Mouse (Mus musculus) thymus, adult 2 months (tissue): Measurements from ENCODE around the gene Tctex1d2. TPM values are rescaled to one million over a fixed set of nuclear protein-coding genes. Genes with fewer than 3 reads are reported as not detected.

ENCODE experiments used
- DNase-seq: peaks from one replicate; pipeline ENCODE4 v3.0.0; 2021
- H3K27ac ChIP-seq: fragments of 200-500 bp; 2 replicates; pipeline ENCODE4 v1.5.1; 2012; ENCODE audit warnings: low read length, control low read depth; ENCODE audit not compliant: control insufficient read depth, insufficient read depth
- H3K27me3 ChIP-seq: fragments of 200-500 bp; 2 replicates; pipeline ENCODE4 v1.6.1; 2012; ENCODE audit warnings: mild to moderate bottlenecking, low read length, moderate library complexity, mixed read lengths; ENCODE audit not compliant: control insufficient read depth, insufficient read depth
- H3K36me3 ChIP-seq: fragments of 200-500 bp; 2 replicates; pipeline ENCODE4 v1.6.1; 2012; ENCODE audit warnings: mild to moderate bottlenecking, low read length, moderate library complexity; ENCODE audit not compliant: control insufficient read depth, insufficient read depth
- H3K4me1 ChIP-seq: fragments of 200-500 bp; replicated peaks from 2 replicates; pipeline ENCODE4 v1.6.1; 2012; ENCODE audit warnings: low read length; ENCODE audit not compliant: control insufficient read depth, insufficient read depth
- H3K4me3 ChIP-seq: fragments of 200-500 bp; 2 replicates; pipeline ENCODE4 v1.5.1; 2012; ENCODE audit warnings: mild to moderate bottlenecking, low read length, control low read depth, moderate library complexity; ENCODE audit not compliant: control insufficient read depth, insufficient read depth
- CTCF ChIP-seq: fragments of 200-500 bp; IDR thresholded peaks from 2 replicates; pipeline ENCODE4 v1.5.1; 2012; ENCODE audit warnings: mild to moderate bottlenecking, control low read depth, low read length, moderate library complexity, borderline replicate concordance; ENCODE audit not compliant: control insufficient read depth, poor library complexity, insufficient read depth; ENCODE audit errors: extremely low read depth
- POLR2A ChIP-seq: fragments of 200-500 bp; IDR thresholded peaks from 2 replicates; pipeline ENCODE4 v1.6.1; 2012; ENCODE audit warnings: mild to moderate bottlenecking, low read length, control low read depth, moderate library complexity; ENCODE audit not compliant: control insufficient read depth, poor library complexity, insufficient read depth; ENCODE audit errors: extremely low read depth
- WGBS: fragments of 180-500 bp; shearing (Covaris S2); methylation state at CpG from one replicate; pipeline ENCODE4 v1.1.7; 2018; 5-methylcytosine and 5-hydroxymethylcytosine counted together
- polyA plus RNA-seq: library from polyadenylated mRNA; depleted of rRNA; stranded (reverse); fragments of >200 nt; gene quantifications from 2 replicates; pipeline ENCODE4 v1.2.3, GENCODE M21; 2012

Tctex1d2 gene
- polyA plus RNA-seq, 1 experiment: 3.8 TPM

- H3K4me1 ChIP-seq: no peaks in the 10 kb centered on the region
- TF ChIP-seq POLR2A (no peak), CTCF (no peak)
- no peaks in the 10 kb centered on the region for H3K27me3 ChIP-seq
- peaks cover 26% of the 10 kb centered on the region for H3K36me3 ChIP-seq
- H3K4me3 ChIP-seq: no peak overlapping the region
- no peak overlapping the region for H3K27ac ChIP-seq
- DNase-seq: no peak
These were observed 30.5 kb upstream of the Tctex1d2 start for GRCm38 (mm10) chr16:32389049-32389448.

DNA sequence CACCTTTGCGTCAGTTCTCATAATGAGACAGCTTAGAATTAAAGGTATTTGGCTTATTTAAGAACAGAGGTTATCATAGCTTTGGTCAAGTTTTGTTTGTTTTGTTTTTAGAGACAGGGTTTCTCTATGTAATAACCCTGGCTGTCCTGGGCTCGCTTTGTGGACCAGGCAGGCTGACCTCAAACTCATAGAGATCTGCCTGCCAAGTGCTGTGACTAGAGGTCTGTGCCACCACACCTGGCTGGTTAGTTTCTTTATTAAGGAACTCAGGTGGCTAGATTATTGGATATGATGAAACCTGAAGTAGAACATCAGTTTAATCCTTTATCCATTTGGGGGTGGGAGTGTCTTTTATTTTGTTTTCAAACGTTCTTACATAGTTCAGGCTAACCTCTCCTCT, 29.7 kb upstream of the Tctex1d2 start:
- H3K27ac ChIP-seq: no peak overlapping the region
- peaks cover 23% of the 10 kb centered on the region for H3K36me3 ChIP-seq
- H3K4me3 ChIP-seq: no peak overlapping the region
- H3K4me1 ChIP-seq: no peaks in the 10 kb centered on the region
- no peak for DNase-seq
- TF ChIP-seq CTCF: no peak
- no peak for TF ChIP-seq POLR2A
- WGBS: 94% methylated on average over 3 of the region's 3 CpGs
- H3K27me3 ChIP-seq: no peaks in the 10 kb centered on the region

GRCm38 (mm10) chr16:32390882-32391281, 28.6 kb upstream of the Tctex1d2 start:
- no peaks in the 10 kb centered on the region for H3K27me3 ChIP-seq
- TF ChIP-seq POLR2A (no peak), CTCF (no peak)
- 82% methylated on average over 3 of the region's 3 CpGs for WGBS
- H3K27ac ChIP-seq: no peak overlapping the region
- H3K4me3 ChIP-seq: no peak overlapping the region
- H3K4me1 ChIP-seq: no peaks in the 10 kb centered on the region
- H3K36me3 ChIP-seq: peaks cover 13% of the 10 kb centered on the region
- DNase-seq: no peak

DNA sequence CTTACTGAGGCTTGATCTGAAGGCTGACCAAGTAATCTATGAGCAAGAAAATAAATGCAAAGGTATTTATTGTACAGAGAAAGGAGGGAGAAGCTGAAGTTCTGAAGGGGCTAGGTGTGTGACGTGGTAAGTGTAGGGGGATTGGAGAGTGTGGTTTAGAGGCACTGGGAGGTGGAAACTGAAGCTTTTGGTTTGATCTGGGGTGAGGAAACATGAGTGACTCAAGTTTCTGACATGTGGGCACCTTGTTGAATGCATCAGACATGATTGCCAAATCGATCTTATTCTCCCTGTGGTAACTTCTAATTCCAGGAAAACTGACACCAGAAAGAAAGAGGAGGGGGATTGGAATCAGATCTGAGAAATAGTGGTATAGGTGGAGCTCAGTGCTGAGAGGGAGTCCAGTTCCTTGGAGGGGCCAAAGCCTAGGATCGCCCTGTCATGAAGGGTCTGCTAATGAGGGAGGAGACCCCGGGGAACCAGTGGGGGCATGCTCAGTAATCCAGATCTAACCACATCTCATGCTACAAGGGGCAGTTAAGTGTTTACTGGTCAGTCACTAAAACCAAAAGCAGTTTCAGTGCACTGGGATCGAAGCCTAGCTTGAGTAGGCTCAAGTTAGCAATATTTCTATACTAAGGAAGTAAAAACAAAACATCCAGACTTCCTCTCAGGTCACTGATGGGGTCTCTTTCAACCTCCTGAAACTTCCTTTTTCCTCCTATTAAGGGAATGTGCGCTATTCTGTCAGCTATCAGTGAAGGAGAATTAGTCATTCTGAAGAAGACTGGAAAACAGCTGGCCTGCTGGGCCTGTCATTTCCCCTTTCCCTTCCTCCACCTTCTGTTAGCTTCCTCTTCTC, 23.6 kb upstream of the Tctex1d2 start:
- Histone ChIP-seq H3K4me3 (no peak overlapping the region), H3K4me1 (no peaks in the 10 kb centered on the region), H3K27ac (no peak overlapping the region), H3K27me3 (no peaks in the 10 kb centered on the region), H3K36me3 (no peaks in the 10 kb centered on the region)
- TF ChIP-seq CTCF (no peak), POLR2A (no peak)
- DNase-seq: no peak
- WGBS: 62% methylated on average over 6 of the region's 6 CpGs

GRCm38 (mm10) chr16:32396541-32396835, 23.0 kb upstream of the Tctex1d2 start:
- Histone ChIP-seq H3K36me3 (no peaks in the 10 kb centered on the region), H3K4me1 (peaks cover 4% of the 10 kb centered on the region), H3K27me3 (no peaks in the 10 kb centered on the region), H3K27ac (no peak overlapping the region), H3K4me3 (no peak overlapping the region)
- 91% methylated on average over 3 of the region's 3 CpGs for WGBS
- TF ChIP-seq POLR2A (no peak), CTCF (no peak)
- DNase-seq: no peak

GRCm38 (mm10) chr16:32398206-32398605, 21.3 kb upstream of the Tctex1d2 start:
- H3K36me3 ChIP-seq: no peaks in the 10 kb centered on the region
- TF ChIP-seq POLR2A (no peak), CTCF (no peak)
- DNase-seq: no peak
- no peak overlapping the region for H3K4me3 ChIP-seq
- 91% methylated on average over 3 of the region's 3 CpGs for WGBS
- H3K27me3 ChIP-seq: no peaks in the 10 kb centered on the region
- H3K27ac ChIP-seq: no peak overlapping the region
- peaks cover 5% of the 10 kb centered on the region for H3K4me1 ChIP-seq
